Mouse (Mus musculus): ENCODE measurements around the gene Hadhb. TPM values are rescaled to one million over a fixed set of nuclear protein-coding genes. Genes with fewer than 3 reads are reported as not detected.

The Hadhb gene
- total and polyA plus RNA-seq, 2 experiments from 2014 or later, result 46.2 to 59.3 TPM

GRCm38 (mm10) chr5:30172931-30173692 is 18.1 kb downstream of the Hadhb start:
- no peak overlapping the region for H3K4me3 ChIP-seq (ENCODE audit: low read depth, low read length)
- H3K27me3 ChIP-seq (ENCODE audit: insufficient read depth, low read length), result no peaks in the 10 kb centered on the region
- H3K27ac ChIP-seq (ENCODE audit: low read depth, low read length), result no peak overlapping the region
- no peak for TF ChIP-seq CTCF (IDR thresholded peaks at IDR 0.05; ENCODE audit: low read depth)
- H3K9me3 ChIP-seq (ENCODE audit: low read length), result no peaks in the 10 kb centered on the region
- H3K36me3 ChIP-seq (ENCODE audit: insufficient read depth), result peaks cover 69% of the 10 kb centered on the region
- DNase-seq (no peak), ATAC-seq (no peak)
- 54% methylated on average over 20 of the region's 20 CpGs for WGBS
- no peak overlapping the region for H3K4me2 ChIP-seq (ENCODE audit: low read depth)
- H3K4me1 ChIP-seq (ENCODE audit: insufficient read depth), result no peaks in the 10 kb centered on the region
- H3K9ac ChIP-seq, result no peak overlapping the region

- no peak overlapping the region for H3K4me2 ChIP-seq (ENCODE audit: low read depth)
- no peak for TF ChIP-seq CTCF (IDR thresholded peaks at IDR 0.05; ENCODE audit: low read depth)
- ATAC-seq, result no peak
- no peak for DNase-seq
- 80% methylated on average over 4 of the region's 4 CpGs for WGBS
- no peaks in the 10 kb centered on the region for H3K27me3 ChIP-seq (ENCODE audit: insufficient read depth, low read length)
- no peak overlapping the region for H3K27ac ChIP-seq (ENCODE audit: low read depth, low read length)
- no peaks in the 10 kb centered on the region for H3K4me1 ChIP-seq (ENCODE audit: insufficient read depth)
- H3K9me3 ChIP-seq (ENCODE audit: low read length), result no peaks in the 10 kb centered on the region
- H3K4me3 ChIP-seq (ENCODE audit: low read depth, low read length), result no peak overlapping the region
- H3K9ac ChIP-seq, result no peak overlapping the region
- H3K36me3 ChIP-seq (ENCODE audit: insufficient read depth), result peaks cover 66% of the 10 kb centered on the region
Observed at GRCm38 (mm10) chr5:30175811-30176210, 20.8 kb downstream of the Hadhb start.

GRCm38 (mm10) chr5:30187687-30188485 is 32.8 kb downstream of the Hadhb start:
- TF ChIP-seq CTCF (IDR thresholded peaks at IDR 0.05; ENCODE audit: low read depth), result no peak
- Histone ChIP-seq H3K4me1 (ENCODE audit: insufficient read depth) (no peaks in the 10 kb centered on the region), H3K9me3 (ENCODE audit: low read length) (no peaks in the 10 kb centered on the region), H3K4me3 (ENCODE audit: low read depth, low read length) (no peak overlapping the region), H3K4me2 (ENCODE audit: low read depth) (no peak overlapping the region), H3K9ac (no peak overlapping the region), H3K27ac (ENCODE audit: low read depth, low read length) (no peak overlapping the region), H3K27me3 (ENCODE audit: insufficient read depth, low read length) (no peaks in the 10 kb centered on the region), H3K36me3 (ENCODE audit: insufficient read depth) (peaks cover 35% of the 10 kb centered on the region)
- DNase-seq, result no peak
- ATAC-seq, result no peak
- WGBS, result 93% methylated on average over 12 of the region's 12 CpGs

DNA sequence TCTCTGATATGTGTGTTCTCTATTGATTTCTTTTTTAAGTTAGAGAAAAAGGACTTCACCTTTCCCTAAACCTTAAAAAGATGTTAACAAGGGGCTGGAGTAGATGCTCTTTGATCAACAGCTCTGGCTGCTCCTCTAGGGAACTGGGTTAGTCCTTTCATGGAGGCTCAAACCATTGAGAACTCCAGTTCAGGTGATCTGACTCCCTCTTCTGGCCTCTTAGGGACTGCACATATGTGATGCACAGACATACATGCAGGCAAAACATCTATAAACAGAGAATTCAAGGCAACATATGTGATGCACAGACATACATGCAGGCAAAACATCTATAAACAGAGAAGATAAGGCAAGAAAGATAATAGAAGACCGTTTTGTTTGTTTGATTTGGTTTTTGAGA is 37.4 kb downstream of the Hadhb start:
- Histone ChIP-seq H3K4me3 (ENCODE audit: low read depth, low read length) (no peak overlapping the region), H3K4me2 (ENCODE audit: low read depth) (no peak overlapping the region), H3K27me3 (ENCODE audit: insufficient read depth, low read length) (no peaks in the 10 kb centered on the region), H3K36me3 (ENCODE audit: insufficient read depth) (peaks cover 5% of the 10 kb centered on the region; the same call in 1 of the 2 replicates), H3K27ac (ENCODE audit: low read depth, low read length) (no peak overlapping the region), H3K9ac (no peak overlapping the region), H3K9me3 (ENCODE audit: low read length) (no peaks in the 10 kb centered on the region), H3K4me1 (ENCODE audit: insufficient read depth) (no peaks in the 10 kb centered on the region)
- TF ChIP-seq CTCF (IDR thresholded peaks at IDR 0.05; ENCODE audit: low read depth), result no peak
- ATAC-seq, result no peak
- 81% methylated on average over 1 of the region's 1 CpGs for WGBS
- no peak for DNase-seq

- H3K4me1 ChIP-seq (ENCODE audit: insufficient read depth), result no peaks in the 10 kb centered on the region
- H3K36me3 ChIP-seq (ENCODE audit: insufficient read depth), result no peaks in the 10 kb centered on the region
- no peak for DNase-seq
- no peak overlapping the region for H3K4me2 ChIP-seq (ENCODE audit: low read depth)
- H3K27me3 ChIP-seq (ENCODE audit: insufficient read depth, low read length), result no peaks in the 10 kb centered on the region
- no peak overlapping the region for H3K27ac ChIP-seq (ENCODE audit: low read depth, low read length)
- H3K4me3 ChIP-seq (ENCODE audit: low read depth, low read length), result no peak overlapping the region
- ATAC-seq, result no peak
- no peak overlapping the region for H3K9ac ChIP-seq
- no peak for TF ChIP-seq CTCF (IDR thresholded peaks at IDR 0.05; ENCODE audit: low read depth)
- H3K9me3 ChIP-seq (ENCODE audit: low read length), result no peaks in the 10 kb centered on the region
- WGBS, result 95% methylated on average over 5 of the region's 5 CpGs
Observed at GRCm38 (mm10) chr5:30195340-30195739, 40.3 kb downstream of the Hadhb start.

DNA sequence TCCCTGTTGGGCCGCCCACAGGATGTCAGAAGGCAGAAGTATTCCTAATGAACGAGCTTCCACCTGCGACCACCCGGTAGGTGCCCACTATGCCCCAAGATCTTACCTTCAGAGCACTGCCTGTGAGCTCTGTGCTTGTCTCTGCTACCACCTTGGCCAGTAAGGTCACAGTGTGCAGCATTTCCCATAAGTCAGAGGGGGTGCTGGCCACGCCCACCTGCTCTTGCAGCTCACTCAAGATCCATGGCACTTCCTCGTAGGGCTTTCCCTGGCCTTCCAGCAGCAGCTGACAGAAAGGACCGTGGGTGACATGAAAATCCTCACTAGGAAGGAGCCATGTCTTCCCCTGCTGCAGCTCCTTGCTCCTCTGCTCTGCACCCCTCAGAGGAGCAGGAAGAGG is 43.2 kb downstream of the Hadhb start:
- Histone ChIP-seq H3K27ac (ENCODE audit: low read depth, low read length) (no peak overlapping the region), H3K4me1 (ENCODE audit: insufficient read depth) (no peaks in the 10 kb centered on the region), H3K9ac (no peak overlapping the region), H3K27me3 (ENCODE audit: insufficient read depth, low read length) (no peaks in the 10 kb centered on the region), H3K36me3 (ENCODE audit: insufficient read depth) (no peaks in the 10 kb centered on the region), H3K4me3 (ENCODE audit: low read depth, low read length) (no peak overlapping the region), H3K4me2 (ENCODE audit: low read depth) (no peak overlapping the region), H3K9me3 (ENCODE audit: low read length) (no peaks in the 10 kb centered on the region)
- TF ChIP-seq CTCF (IDR thresholded peaks at IDR 0.05; ENCODE audit: low read depth), result no peak
- DNase-seq, result no peak
- ATAC-seq, result no peak
- WGBS, result 77% methylated on average over 7 of the region's 7 CpGs

- Histone ChIP-seq H3K27ac (ENCODE audit: low read depth, low read length) (no peak overlapping the region), H3K9ac (no peak overlapping the region), H3K4me1 (ENCODE audit: insufficient read depth) (no peaks in the 10 kb centered on the region), H3K27me3 (ENCODE audit: insufficient read depth, low read length) (no peaks in the 10 kb centered on the region), H3K36me3 (ENCODE audit: insufficient read depth) (no peaks in the 10 kb centered on the region), H3K9me3 (ENCODE audit: low read length) (no peaks in the 10 kb centered on the region), H3K4me2 (ENCODE audit: low read depth) (no peak overlapping the region), H3K4me3 (ENCODE audit: low read depth, low read length) (no peak overlapping the region)
- TF ChIP-seq CTCF (IDR thresholded peaks at IDR 0.05; ENCODE audit: low read depth), result peak; percentile 96
- DNase-seq, result peak; percentile 84
- WGBS, result 43% methylated on average over 5 of the region's 5 CpGs
- peak; percentile 93 for ATAC-seq
Observed at GRCm38 (mm10) chr5:30201521-30201920, 46.5 kb downstream of the Hadhb start.
